Mouse (Mus musculus): Measurements from ENCODE around the gene Pde6d. TPM values are rescaled to one million over a fixed set of nuclear protein-coding genes. Genes with fewer than 3 reads are reported as not detected.
"Not testable (repeated sequence)": the region's sequence is repeated elsewhere in the genome, so short reads cannot be mapped to it uniquely, and the experiment has no call there.

The Pde6d gene
- polyA plus RNA-seq, 1 experiment from 2014 or later = 61.5 TPM

- peaks cover 22% of the 10 kb centered on the region for H3K36me3 ChIP-seq
- H3K4me1 ChIP-seq = 0 out of 2 replicates have a peak, but pooled peaks cover 6% of the 10 kb centered on the region
- no peak overlapping the region for H3K9ac ChIP-seq
- H3K27ac ChIP-seq = no peak overlapping the region
- no peaks in the 10 kb centered on the region for H3K27me3 ChIP-seq
- no peak overlapping the region for H3K4me2 ChIP-seq
- no peaks in the 10 kb centered on the region for H3K9me3 ChIP-seq (replicated peaks)
- no peak for ATAC-seq (replicated peaks; ENCODE audit: low FRiP score)
- no peak overlapping the region for H3K4me3 ChIP-seq (replicated peaks)
- 92% methylated on average over 3 of the region's 3 CpGs for WGBS
Observed at GRCm38 (mm10) chr1:86559232-86559631, 23.2 kb downstream of the Pde6d start.

DNA sequence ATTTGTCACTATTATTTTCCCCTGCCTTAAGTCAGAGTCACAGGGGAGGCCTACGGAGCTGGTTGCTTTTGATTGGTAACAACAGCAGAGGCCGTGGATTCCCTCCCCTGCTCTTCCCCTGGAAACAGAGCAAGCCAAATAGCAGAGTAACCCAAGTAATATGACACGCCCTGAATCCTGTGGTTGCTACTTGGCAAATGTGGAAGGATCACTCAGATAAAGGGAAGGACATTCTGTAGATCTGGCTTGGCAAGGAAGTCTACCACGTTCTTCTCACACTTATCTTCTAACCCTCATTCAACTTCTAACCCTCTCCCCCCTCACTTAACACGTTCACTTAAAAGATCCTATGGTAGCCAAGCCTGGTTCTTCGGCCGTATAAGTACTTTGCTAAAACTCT lies 24.6 kb downstream of the Pde6d start:
- WGBS = 64% methylated on average over 7 of the region's 7 CpGs
- Histone ChIP-seq H3K9ac (no peak overlapping the region), H3K36me3 (peaks cover 8% of the 10 kb centered on the region), H3K4me3 (replicated peaks) (no peak overlapping the region), H3K4me2 (no peak overlapping the region), H3K27ac (no peak overlapping the region), H3K27me3 (no peaks in the 10 kb centered on the region), H3K9me3 (replicated peaks) (no peaks in the 10 kb centered on the region), H3K4me1 (0 out of 2 replicates have a peak, but pooled peaks cover 3% of the 10 kb centered on the region)
- ATAC-seq (replicated peaks; ENCODE audit: low FRiP score) = no peak

GRCm38 (mm10) chr1:86555665-86556064 lies 26.8 kb downstream of the Pde6d start:
- H3K9ac ChIP-seq = no peak overlapping the region
- no peaks in the 10 kb centered on the region for H3K9me3 ChIP-seq (replicated peaks)
- H3K4me3 ChIP-seq (replicated peaks) = no peak overlapping the region
- ATAC-seq (replicated peaks; ENCODE audit: low FRiP score) = no peak
- no peak overlapping the region for H3K4me2 ChIP-seq
- 72% methylated on average over 3 of the region's 3 CpGs for WGBS
- H3K27me3 ChIP-seq = no peaks in the 10 kb centered on the region
- H3K27ac ChIP-seq = no peak overlapping the region
- 0 out of 2 replicates have a peak, but pooled peaks cover 3% of the 10 kb centered on the region for H3K4me1 ChIP-seq
- peaks cover 4% of the 10 kb centered on the region for H3K36me3 ChIP-seq

- Histone ChIP-seq H3K4me1 (no peaks in the 10 kb centered on the region), H3K4me2 (no peak overlapping the region), H3K4me3 (replicated peaks) (no peak overlapping the region), H3K27ac (no peak overlapping the region), H3K36me3 (peaks cover 8% of the 10 kb centered on the region), H3K9ac (no peak overlapping the region), H3K27me3 (no peaks in the 10 kb centered on the region), H3K9me3 (replicated peaks) (no peaks in the 10 kb centered on the region)
- 71% methylated on average over 2 of the region's 2 CpGs for WGBS
- no peak for ATAC-seq (replicated peaks; ENCODE audit: low FRiP score)
Observed at GRCm38 (mm10) chr1:86551877-86552276, 30.6 kb downstream of the Pde6d start.

GRCm38 (mm10) chr1:86551299-86551698 lies 31.1 kb downstream of the Pde6d start:
- no peak overlapping the region for H3K4me2 ChIP-seq
- H3K9ac ChIP-seq = no peak overlapping the region
- H3K4me3 ChIP-seq (replicated peaks) = no peak overlapping the region
- no peaks in the 10 kb centered on the region for H3K27me3 ChIP-seq
- no peak for ATAC-seq (replicated peaks; ENCODE audit: low FRiP score)
- no peaks in the 10 kb centered on the region for H3K4me1 ChIP-seq
- WGBS = 79% methylated on average over 4 of the region's 4 CpGs
- peaks cover 11% of the 10 kb centered on the region; the same call in 1 of the 2 replicates for H3K36me3 ChIP-seq
- no peaks in the 10 kb centered on the region for H3K9me3 ChIP-seq (replicated peaks)
- H3K27ac ChIP-seq = no peak overlapping the region

DNA sequence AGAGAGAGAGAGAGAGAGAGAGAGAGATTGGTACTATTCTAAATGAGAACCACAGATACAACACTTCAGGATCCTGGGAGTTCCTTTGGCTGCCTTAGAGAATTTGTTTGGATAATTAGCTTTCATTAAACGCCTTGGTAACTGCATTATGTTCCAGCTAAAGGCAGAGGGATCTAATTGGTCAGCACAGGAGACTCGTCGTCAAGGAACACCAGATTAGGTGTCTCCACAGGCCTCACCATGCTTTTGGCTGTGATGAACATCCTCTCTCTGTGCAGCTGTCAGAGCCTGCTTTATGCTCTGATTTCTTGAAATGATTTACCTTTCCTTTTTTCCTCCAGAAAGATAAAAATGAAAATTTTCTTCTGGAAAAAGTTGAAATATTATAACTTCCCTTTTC lies 35.6 kb downstream of the Pde6d start:
- no peaks in the 10 kb centered on the region for H3K4me1 ChIP-seq
- 76% methylated on average over 3 of the region's 3 CpGs for WGBS
- no peak overlapping the region for H3K9ac ChIP-seq
- no peaks in the 10 kb centered on the region for H3K9me3 ChIP-seq (replicated peaks)
- peaks cover 56% of the 10 kb centered on the region for H3K36me3 ChIP-seq
- no peaks in the 10 kb centered on the region for H3K27me3 ChIP-seq
- H3K4me2 ChIP-seq = no peak overlapping the region
- no peak overlapping the region for H3K27ac ChIP-seq
- ATAC-seq (replicated peaks; ENCODE audit: low FRiP score) = no peak
- no peak overlapping the region for H3K4me3 ChIP-seq (replicated peaks)

- Histone ChIP-seq H3K9me3 (replicated peaks) (no peaks in the 10 kb centered on the region), H3K4me1 (no peaks in the 10 kb centered on the region), H3K36me3 (peaks cover 61% of the 10 kb centered on the region), H3K27me3 (no peaks in the 10 kb centered on the region), H3K27ac (no peak overlapping the region), H3K4me2 (no peak overlapping the region), H3K4me3 (replicated peaks) (no peak overlapping the region), H3K9ac (no peak overlapping the region)
- ATAC-seq (replicated peaks; ENCODE audit: low FRiP score) = no peak
- WGBS = 88% methylated on average over 2 of the region's 2 CpGs
Observed at GRCm38 (mm10) chr1:86542584-86542983, 39.8 kb downstream of the Pde6d start.

DNA sequence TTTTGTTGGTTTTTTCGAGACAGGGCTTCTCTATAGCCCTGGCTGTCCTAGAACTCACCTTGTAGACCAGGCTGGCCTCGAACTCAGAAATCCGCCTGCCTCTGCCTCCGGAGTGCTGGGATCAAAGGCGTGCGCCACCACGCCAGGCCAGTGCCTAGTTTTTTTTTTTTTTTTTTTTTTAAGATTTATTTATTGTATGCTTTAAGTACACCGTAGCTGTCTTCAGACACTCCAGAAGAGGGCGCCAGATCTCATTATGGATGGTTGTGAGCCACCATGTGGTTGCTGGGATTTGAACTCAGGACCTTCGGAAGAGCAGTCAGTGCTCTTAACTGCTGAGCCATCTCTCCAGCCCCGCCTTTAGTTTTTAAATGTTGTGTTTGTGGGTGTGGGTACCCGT lies 42.8 kb downstream of the Pde6d start:
- not testable (repeated sequence) for H3K27ac ChIP-seq; H3K4me2 ChIP-seq; H3K4me1 ChIP-seq; ATAC-seq (replicated peaks; ENCODE audit: low FRiP score); H3K9ac ChIP-seq; H3K9me3 ChIP-seq (replicated peaks); H3K4me3 ChIP-seq (replicated peaks); H3K27me3 ChIP-seq
- 95% methylated on average over 12 of the region's 12 CpGs for WGBS
- H3K36me3 ChIP-seq = peaks cover 38% of the 10 kb centered on the region

GRCm38 (mm10) chr1:86538383-86538782 lies 44.0 kb downstream of the Pde6d start:
- H3K4me1 ChIP-seq = no peaks in the 10 kb centered on the region
- no peak overlapping the region for H3K4me2 ChIP-seq
- H3K36me3 ChIP-seq = peaks cover 31% of the 10 kb centered on the region
- H3K27ac ChIP-seq = no peak overlapping the region
- H3K9ac ChIP-seq = no peak overlapping the region
- ATAC-seq (replicated peaks; ENCODE audit: low FRiP score) = no peak
- no peaks in the 10 kb centered on the region for H3K27me3 ChIP-seq
- no peak overlapping the region for H3K4me3 ChIP-seq (replicated peaks)
- no peaks in the 10 kb centered on the region for H3K9me3 ChIP-seq (replicated peaks)
- WGBS = 70% methylated on average over 3 of the region's 3 CpGs

DNA sequence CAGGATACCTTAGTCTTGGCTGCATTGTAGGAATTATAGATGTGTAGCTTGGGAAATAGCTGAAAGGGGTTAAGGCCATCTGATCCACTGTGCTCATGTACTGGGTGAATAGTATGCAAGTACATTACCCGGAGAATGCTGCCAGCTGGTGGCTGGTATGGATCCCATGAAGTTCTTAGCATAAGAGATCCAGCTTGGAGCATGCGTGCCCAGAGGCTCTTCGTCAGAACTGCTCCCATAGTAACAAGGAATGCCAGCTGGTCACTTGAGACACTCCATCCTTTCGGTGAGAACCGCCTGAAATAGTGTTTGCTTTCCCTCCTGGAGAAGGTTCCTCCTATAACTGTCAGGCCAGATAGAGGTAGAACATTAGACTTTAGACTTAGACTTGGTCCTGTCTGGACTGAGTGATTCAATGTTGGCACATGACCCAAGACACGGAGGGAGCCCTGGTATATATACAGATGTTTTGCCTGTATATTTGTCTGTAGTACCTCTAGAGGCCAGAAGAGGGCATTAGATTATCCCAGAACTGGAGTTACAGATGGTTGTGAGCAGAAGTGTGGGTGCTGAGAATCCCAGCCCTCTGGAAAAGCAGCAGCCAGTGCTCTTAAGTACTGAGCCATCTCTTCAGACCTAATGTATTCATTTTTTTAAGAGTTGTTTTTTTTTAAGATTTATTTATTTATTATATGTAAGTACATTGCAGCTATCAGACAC lies 48.9 kb downstream of the Pde6d start:
- H3K4me2 ChIP-seq = no peak overlapping the region
- H3K36me3 ChIP-seq = peaks cover 35% of the 10 kb centered on the region
- H3K27ac ChIP-seq = no peak overlapping the region
- H3K4me3 ChIP-seq (replicated peaks) = no peak overlapping the region
- no peaks in the 10 kb centered on the region for H3K9me3 ChIP-seq (replicated peaks)
- H3K27me3 ChIP-seq = no peaks in the 10 kb centered on the region
- no peak overlapping the region for H3K9ac ChIP-seq
- H3K4me1 ChIP-seq = peaks cover 30% of the 10 kb centered on the region
- WGBS = 85% methylated on average over 6 of the region's 6 CpGs
- no peak for ATAC-seq (replicated peaks; ENCODE audit: low FRiP score)

DNA sequence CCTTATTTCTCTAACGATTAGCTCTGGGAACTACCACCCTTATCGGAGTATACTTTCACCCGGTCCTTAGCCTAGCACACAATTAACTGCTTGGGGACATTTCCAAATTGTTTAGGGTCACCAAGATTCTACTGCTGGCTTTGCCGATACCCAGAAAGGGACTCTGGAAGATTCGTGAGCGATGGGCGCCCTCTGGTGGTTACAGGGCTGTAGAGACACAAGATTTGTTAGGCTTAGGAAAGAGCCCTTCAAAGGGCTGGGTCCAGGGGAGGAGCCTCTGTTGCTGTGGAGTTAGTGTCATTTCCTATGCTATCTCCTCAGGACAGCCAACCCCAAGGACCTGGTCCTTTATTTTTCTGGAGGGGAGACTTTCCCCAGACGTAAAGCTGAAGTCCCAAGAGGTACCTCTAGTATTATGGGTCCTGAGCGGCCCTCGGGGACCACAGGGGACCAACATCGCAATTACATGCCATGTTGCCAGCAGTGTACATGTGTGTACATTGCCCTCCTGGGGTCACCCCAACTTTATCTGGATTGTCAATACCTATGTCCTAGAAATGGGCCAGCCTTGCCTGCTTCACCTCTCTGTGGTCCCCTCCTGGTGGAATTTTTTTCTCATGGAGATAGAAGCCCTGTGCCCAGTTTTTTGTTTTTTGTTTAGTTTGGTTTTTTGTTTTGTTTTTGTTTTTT lies 49.9 kb downstream of the Pde6d start:
- no peaks in the 10 kb centered on the region for H3K27me3 ChIP-seq
- H3K27ac ChIP-seq = peak overlapping the region; percentile 72
- peak; percentile 50 for ATAC-seq (replicated peaks; ENCODE audit: low FRiP score)
- WGBS = 24% methylated on average over 11 of the region's 11 CpGs
- no peak overlapping the region for H3K9ac ChIP-seq
- H3K4me1 ChIP-seq = peaks cover 30% of the 10 kb centered on the region
- no peak overlapping the region for H3K4me3 ChIP-seq (replicated peaks)
- H3K36me3 ChIP-seq = peaks cover 35% of the 10 kb centered on the region
- H3K4me2 ChIP-seq = peak overlapping the region; percentile 28; the same call in 1 of the 2 replicates
- H3K9me3 ChIP-seq (replicated peaks) = no peaks in the 10 kb centered on the region

GRCm38 (mm10) chr1:86531547-86532321 lies 50.7 kb downstream of the Pde6d start:
- Histone ChIP-seq H3K9me3 (replicated peaks) (no peaks in the 10 kb centered on the region), H3K27me3 (no peaks in the 10 kb centered on the region), H3K9ac (peak overlapping the region; percentile 3; the same call in 1 of the 2 replicates), H3K27ac (peak overlapping the region; percentile 72), H3K4me1 (peaks cover 30% of the 10 kb centered on the region), H3K4me2 (peak overlapping the region; percentile 28), H3K36me3 (peaks cover 35% of the 10 kb centered on the region), H3K4me3 (replicated peaks) (peak overlapping the region; percentile 18; the same call in 1 of the 2 replicates)
- 6% methylated on average over 13 of the region's 13 CpGs for WGBS
- ATAC-seq (replicated peaks; ENCODE audit: low FRiP score) = peak; percentile 59
